Mouse (Mus musculus) monocyte, adult 2 months (primary cell): ENCODE data around the gene Mndal.
"Not testable (repeated sequence)": the region's sequence is repeated elsewhere in the genome, so short reads cannot be mapped to it uniquely, and the experiment has no call there.

Source experiments
- DNase-seq, 2 experiments: peaks; one replicate each; pipeline ENCODE4 v3.0.0; 2022; ENCODE audit warnings: low spot score in 2 of 2, low read depth in 1 of 2

Mndal gene

GRCm38 (mm10) chr1:173941924-173942779 lies at the start of gene Mndal, which contains the start of gene Ifi203:
Mndal (minus strand) TSS chr1:173942491.
Ifi203 (minus strand) TSS chr1:173942672.
- not testable (repeated sequence) for DNase-seq

- DNase-seq = not testable (repeated sequence)
These were observed 40.5 kb upstream of the Mndal start, which contains the start of gene Ifi202b for GRCm38 (mm10) chr1:173982694-173983305. Ifi202b (minus strand) TSS chr1:173982744.

GRCm38 (mm10) chr1:173981038-173981437 lies 38.7 kb upstream of the Mndal start:
- not testable (repeated sequence) for DNase-seq

- no peak for DNase-seq
These were observed 35.3 kb upstream of the Mndal start for GRCm38 (mm10) chr1:173977622-173978021.

GRCm38 (mm10) chr1:173973111-173973510 lies 30.8 kb upstream of the Mndal start:
- DNase-seq = no peak

GRCm38 (mm10) chr1:173961491-173961890 lies 19.2 kb upstream of the Mndal start:
- not testable (repeated sequence) for DNase-seq

- not testable (repeated sequence) for DNase-seq
These were observed 17.7 kb upstream of the Mndal start for GRCm38 (mm10) chr1:173959998-173960397.

GRCm38 (mm10) chr1:173955839-173956527 lies 13.7 kb upstream of the Mndal start:
- DNase-seq = not testable (repeated sequence)

- no peak for DNase-seq
These were observed 12.9 kb upstream of the Mndal start for GRCm38 (mm10) chr1:173955071-173955796.

- DNase-seq = no peak
These were observed 11.3 kb upstream of the Mndal start for GRCm38 (mm10) chr1:173953563-173953962.

GRCm38 (mm10) chr1:173949044-173949443 lies 6.8 kb upstream of the Mndal start:
- DNase-seq = not testable (repeated sequence)

GRCm38 (mm10) chr1:173942780-173943066 lies 432 bp upstream of the Mndal start:
- not testable (repeated sequence) for DNase-seq

- not testable (repeated sequence) for DNase-seq
These were observed 769 bp downstream of the Mndal start for GRCm38 (mm10) chr1:173941522-173941921.

- DNase-seq = not testable (repeated sequence)
These were observed 23.0 kb downstream of the Mndal start for GRCm38 (mm10) chr1:173919279-173919678.

- DNase-seq = no peak
These were observed 27.7 kb downstream of the Mndal start for GRCm38 (mm10) chr1:173914559-173914958.

GRCm38 (mm10) chr1:173913256-173913791 lies 29.0 kb downstream of the Mndal start:
- not testable (repeated sequence) for DNase-seq

- peak in 1 of 2 experiments; percentile 16 for DNase-seq
These were observed 29.6 kb downstream of the Mndal start, which contains the start of gene Ifi211 for GRCm38 (mm10) chr1:173912548-173913255. Ifi211 (minus strand) TSS chr1:173913046.

- DNase-seq = no peak
These were observed 30.4 kb downstream of the Mndal start for GRCm38 (mm10) chr1:173911808-173912464.

GRCm38 (mm10) chr1:173908390-173908789 lies 33.9 kb downstream of the Mndal start:
- not testable (repeated sequence) for DNase-seq
